In the genomic region with DNA sequence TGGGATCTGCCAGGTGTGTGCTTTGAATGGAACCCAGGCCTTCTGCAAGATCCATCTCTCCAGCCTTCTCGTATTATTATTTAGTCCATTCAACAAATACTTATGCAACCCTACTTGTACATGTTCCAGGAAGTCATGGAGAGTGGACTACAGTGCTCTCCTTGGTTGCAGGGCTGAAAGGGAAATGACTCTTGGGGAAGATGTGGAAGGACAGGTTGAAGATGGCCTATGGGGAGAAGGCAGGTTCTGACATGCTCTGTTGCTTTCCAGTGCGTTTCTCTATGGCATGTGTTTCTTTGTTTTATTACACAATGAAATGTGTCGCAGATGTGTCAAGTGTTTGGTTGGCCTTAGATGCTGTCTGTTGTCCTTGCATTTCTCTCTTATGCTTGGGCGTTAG, we compare ENCODE assay signal across 26 mouse cellular contexts.
"Had no signal": no experiment of that assay in that cellular context is flagged by ENCODE, and none has a peak within 500 bp of the region (broad histone marks: within the 10 kb centered on the region; RNA-seq: fewer than 3 reads in every experiment).

No protein-coding gene starts in this region.

- H3K27ac ChIP-seq: gastrocnemius, adult 2 months; heart, adult 2 months; heart, embryonic 13.5 days; heart, embryonic 15.5 days; hindbrain, embryonic 13.5 days; hindbrain, embryonic 15.5 days; hindbrain, postnatal 0 days; kidney, embryonic 15.5 days; kidney, postnatal 0 days; limb, embryonic 13.5 days; limb, embryonic 15.5 days had no signal

- H3K4me2 ChIP-seq: heart, embryonic 11.5 days; heart, embryonic 13.5 days; heart, embryonic 15.5 days; hindbrain, embryonic 13.5 days; hindbrain, embryonic 15.5 days; kidney, embryonic 15.5 days; limb, embryonic 13.5 days; limb, embryonic 15.5 days had no signal

- H3K9ac ChIP-seq: heart, embryonic 13.5 days; heart, embryonic 15.5 days; hindbrain, embryonic 13.5 days; hindbrain, embryonic 15.5 days; kidney, embryonic 15.5 days; limb, embryonic 13.5 days; limb, embryonic 15.5 days had no signal

- ATAC-seq: hindbrain, postnatal 0 days; intestine, embryonic 16.5 days had no signal

- H3K27me3 ChIP-seq: heart, embryonic 13.5 days; heart, embryonic 15.5 days; hindbrain, embryonic 13.5 days; hindbrain, embryonic 15.5 days; kidney, embryonic 15.5 days; limb, embryonic 13.5 days; limb, embryonic 15.5 days had no signal

- H3K36me3 ChIP-seq: heart, embryonic 15.5 days; hindbrain, embryonic 13.5 days; hindbrain, embryonic 15.5 days; kidney, embryonic 15.5 days; limb, embryonic 15.5 days had no signal

- H3K4me3 ChIP-seq: gastrocnemius, adult 2 months; heart, adult 2 months; heart, embryonic 13.5 days; heart, embryonic 15.5 days; hindbrain, embryonic 13.5 days; hindbrain, embryonic 15.5 days; kidney, embryonic 15.5 days; limb, embryonic 13.5 days; limb, embryonic 15.5 days had no signal

- DNase-seq: gastrocnemius, adult 2 months; gastrocnemius, postnatal 10 days; gastrocnemius, postnatal 25 days; heart, adult 11 months; heart, adult 2 months; heart, postnatal 14 days; heart, postnatal 36 days; kidney, adult 11 months; kidney, adult 2 months; kidney, adult 9 months; kidney, postnatal 14 days; kidney, postnatal 36 days; layer of hippocampus, adult 9-11 months; layer of hippocampus, postnatal 36 days; left cerebral cortex, postnatal 4 days had no signal

- H3K9me3 ChIP-seq: heart, embryonic 13.5 days; heart, embryonic 15.5 days; hindbrain, embryonic 13.5 days; hindbrain, embryonic 15.5 days; kidney, embryonic 15.5 days; limb, embryonic 13.5 days; limb, embryonic 15.5 days had no signal
